Mouse (Mus musculus) T-helper 2 cell (primary cell): Measurements from ENCODE around the gene Gm26661.

Source experiments
- in situ Hi-C: fragments of 300-600 bp; cut with MboI, MseI; formaldehyde crosslinking; loops from one replicate; pipeline ENCODE4 v1.15.1; 2025; ENCODE audit warnings: high pct_unique_total_duplicates

The Gm26661 gene

GRCm38 (mm10) chr14:7791532-7792159 lies at the start of gene Gm26661:
Gene Gm26661, plus strand, starts transcription at chr14:7791587.
- in situ Hi-C loops, result no loop called here

GRCm38 (mm10) chr14:7748944-7749763 lies 42.2 kb upstream of the Gm26661 start:
- in situ Hi-C loops, result loop anchor here (10.0 to 25.0 kb wide), 2 partner anchors 184 to 1712 kb away; partner anchors contain the start of gene Gm3558

GRCm38 (mm10) chr14:7749764-7750089 lies 41.7 kb upstream of the Gm26661 start:
- in situ Hi-C loops, result loop anchor here (10.0 to 25.0 kb wide), 2 partner anchors 185 to 1712 kb away; partner anchors contain the start of gene Gm3558

GRCm38 (mm10) chr14:7765569-7766314 lies 25.6 kb upstream of the Gm26661 start:
- in situ Hi-C loops, result no loop called here

GRCm38 (mm10) chr14:7773714-7774389 lies 17.5 kb upstream of the Gm26661 start:
- in situ Hi-C loops, result no loop called here

GRCm38 (mm10) chr14:7786073-7786472 lies 5.3 kb upstream of the Gm26661 start:
- in situ Hi-C loops, result no loop called here

- in situ Hi-C loops, result no loop called here
Measured at GRCm38 (mm10) chr14:7789266-7790030, 1.9 kb upstream of the Gm26661 start.

- in situ Hi-C loops, result no loop called here
Measured at GRCm38 (mm10) chr14:7791061-7791531, 291 bp upstream of the Gm26661 start.

- in situ Hi-C loops, result no loop called here
Measured at GRCm38 (mm10) chr14:7795961-7796360, 4.6 kb downstream of the Gm26661 start.

GRCm38 (mm10) chr14:7800611-7801010 lies 9.2 kb downstream of the Gm26661 start:
- in situ Hi-C loops, result no loop called here

GRCm38 (mm10) chr14:7801831-7802230 lies 10.4 kb downstream of the Gm26661 start:
- in situ Hi-C loops, result no loop called here

GRCm38 (mm10) chr14:7803874-7804557 lies 12.6 kb downstream of the Gm26661 start:
- in situ Hi-C loops, result no loop called here

GRCm38 (mm10) chr14:7804558-7804905 lies 13.1 kb downstream of the Gm26661 start:
- in situ Hi-C loops, result no loop called here

- in situ Hi-C loops, result no loop called here
Measured at GRCm38 (mm10) chr14:7807711-7808110, 16.3 kb downstream of the Gm26661 start.

- in situ Hi-C loops, result no loop called here
Measured at GRCm38 (mm10) chr14:7808501-7808981, 17.2 kb downstream of the Gm26661 start.

- in situ Hi-C loops, result no loop called here
Measured at GRCm38 (mm10) chr14:7809043-7809955, 17.9 kb downstream of the Gm26661 start.

- in situ Hi-C loops, result loop anchor here (10.0 kb wide), 1 partner anchor 147 kb away; no protein-coding TSS in a partner anchor
Measured at GRCm38 (mm10) chr14:7817770-7818462, 26.5 kb downstream of the Gm26661 start, which contains the start of gene Flnb. Gene Flnb, plus strand, starts transcription at chr14:7817957.

- in situ Hi-C loops, result loop anchor here (10.0 kb wide), 1 partner anchor 146 kb away; no protein-coding TSS in a partner anchor
Measured at GRCm38 (mm10) chr14:7818463-7819121, 27.2 kb downstream of the Gm26661 start.
